Mouse (Mus musculus) 3134 (cell line): ENCODE data around the gene Defb36.

Source experiments
- DNase-seq: peaks from one replicate; pipeline ENCODE4 v3.0.0-alpha.2; 2011; ENCODE audit warnings: low spot score; ENCODE audit not compliant: insufficient read length; ENCODE audit errors: extremely low read depth

Defb36 gene

GRCm38 (mm10) chr2:152620367-152621134 is 16.4 kb downstream of the Defb36 start:
- no peak for DNase-seq

- DNase-seq = no peak
Measured at GRCm38 (mm10) chr2:152622151-152622550, 18.0 kb downstream of the Defb36 start.

DNA sequence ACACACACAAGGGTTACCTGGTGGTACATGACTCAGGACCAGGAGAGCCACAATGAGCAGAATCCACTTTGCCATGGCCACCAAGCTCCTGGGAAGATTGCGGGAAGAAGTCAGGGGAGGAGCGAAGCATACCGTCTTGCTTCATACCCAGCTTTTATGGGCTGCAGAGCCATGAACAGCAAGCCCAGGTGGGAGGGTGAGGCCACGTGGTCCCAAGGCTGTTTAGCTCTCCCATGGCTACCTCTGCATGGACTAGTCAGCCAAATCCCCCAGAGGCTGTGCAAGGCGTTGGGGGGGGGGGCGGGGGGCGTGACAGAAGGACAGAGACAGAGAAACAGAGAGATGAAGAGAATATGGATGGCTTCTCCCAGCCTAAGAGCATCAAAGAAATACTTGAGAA is 18.8 kb downstream of the Defb36 start, which contains the start of gene Defb25:
Defb25 (minus strand) TSS at position 101 of the 400 bp plus-strand sequence.
- DNase-seq = no peak

- no peak for DNase-seq
Measured at GRCm38 (mm10) chr2:152624566-152624965, 20.4 kb downstream of the Defb36 start.

DNA sequence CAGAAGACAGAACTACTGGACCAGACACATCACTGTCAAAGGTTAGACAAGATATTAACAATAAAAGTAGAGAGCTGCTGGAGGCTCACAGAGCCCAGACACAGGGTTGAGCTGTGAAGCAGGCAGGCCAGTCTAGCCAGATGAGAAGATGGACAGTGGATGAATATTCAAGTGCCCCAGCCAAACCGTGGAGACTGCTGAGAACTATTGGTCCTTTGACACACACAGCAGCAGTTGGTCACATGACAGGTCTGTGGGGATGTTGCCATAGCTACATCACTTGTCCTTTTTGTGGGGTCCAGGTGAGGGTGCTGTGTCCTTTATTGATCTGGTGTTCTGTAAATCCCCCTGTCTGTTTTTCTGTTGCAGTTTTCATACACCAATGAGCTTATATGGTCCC is 21.1 kb downstream of the Defb36 start:
- DNase-seq = no peak

DNA sequence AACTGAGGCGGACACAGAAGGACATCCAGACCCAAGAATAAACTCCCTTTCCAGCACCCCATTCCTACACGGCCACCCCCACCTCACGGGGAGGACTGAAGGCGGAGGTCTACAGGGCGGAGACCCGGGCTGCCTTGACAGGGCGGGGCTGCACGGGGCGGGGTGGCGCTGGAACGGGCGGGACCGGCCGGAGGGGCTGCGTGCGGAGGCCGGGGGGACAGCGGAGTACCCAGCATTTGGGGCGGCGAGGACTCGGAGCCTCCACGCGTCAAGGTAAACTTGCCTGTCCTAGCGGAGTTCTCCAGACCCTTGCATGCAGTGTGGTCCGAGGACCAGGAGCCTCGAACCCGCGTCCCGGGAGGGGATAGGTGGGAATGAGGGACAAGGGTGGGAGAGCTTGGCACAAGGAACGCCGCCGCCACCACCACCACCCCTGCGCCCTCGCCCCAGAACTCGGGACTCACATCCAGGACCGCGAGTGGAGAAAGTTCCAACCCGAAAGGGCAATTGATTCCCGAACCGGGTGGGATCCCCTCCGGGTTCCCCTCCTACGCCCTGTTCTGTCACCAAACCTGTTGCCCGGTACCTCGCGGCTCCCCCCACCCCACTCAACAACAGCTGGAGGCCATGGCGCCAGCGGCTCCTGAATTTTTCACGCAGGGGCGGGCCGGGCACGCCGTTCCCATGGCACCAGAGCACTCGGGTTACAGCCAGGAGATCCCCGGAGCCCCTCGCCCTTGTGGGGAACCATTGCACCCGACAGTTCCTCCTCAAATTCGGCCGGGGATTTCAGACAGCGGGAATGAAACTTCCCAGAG is 22.9 kb downstream of the Defb36 start, which contains the start of gene Rem1:
Rem1 (plus strand) TSS at position 178 of the 818 bp plus-strand sequence.
- no peak for DNase-seq

- DNase-seq = no peak
Measured at GRCm38 (mm10) chr2:152628066-152628465, 23.9 kb downstream of the Defb36 start.

DNA sequence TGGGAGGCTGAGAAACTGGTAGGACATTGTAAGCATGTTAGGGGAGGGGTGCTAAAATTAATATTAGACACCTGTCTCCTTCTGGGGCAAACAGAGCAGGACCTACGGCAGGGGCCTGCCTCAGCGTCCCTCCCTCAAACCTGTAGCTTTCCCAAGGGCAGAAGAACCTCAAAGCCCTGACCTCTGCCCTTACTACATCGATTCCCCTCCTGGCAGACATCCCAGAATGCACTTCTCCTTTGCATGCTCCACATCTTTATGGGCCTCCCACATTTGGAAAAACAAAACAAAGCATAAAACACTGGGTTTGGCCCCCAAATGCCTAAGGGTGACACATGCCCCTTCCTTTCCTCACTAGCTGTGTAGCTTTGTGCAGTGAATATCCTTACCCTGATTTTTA is 25.1 kb downstream of the Defb36 start:
- DNase-seq = no peak

DNA sequence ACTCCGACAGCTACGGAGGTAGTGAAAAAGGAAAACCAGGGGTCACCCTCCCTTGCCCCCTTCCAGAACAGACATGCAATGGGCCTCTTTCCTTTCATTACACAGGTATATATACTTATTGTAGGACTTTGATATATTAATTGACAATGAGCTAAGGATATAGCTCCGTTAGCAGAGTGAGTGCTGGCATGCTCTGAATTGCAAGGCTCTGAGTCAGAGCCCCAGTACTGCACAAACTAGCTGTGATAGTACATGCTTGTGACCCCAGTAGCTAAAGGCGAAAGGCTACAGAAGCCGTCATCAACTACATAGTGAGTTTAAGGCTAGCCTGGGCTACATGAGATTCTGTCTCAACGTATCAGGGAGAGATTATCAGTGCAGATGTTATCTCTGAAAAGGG is 25.8 kb downstream of the Defb36 start:
- no peak for DNase-seq

DNA sequence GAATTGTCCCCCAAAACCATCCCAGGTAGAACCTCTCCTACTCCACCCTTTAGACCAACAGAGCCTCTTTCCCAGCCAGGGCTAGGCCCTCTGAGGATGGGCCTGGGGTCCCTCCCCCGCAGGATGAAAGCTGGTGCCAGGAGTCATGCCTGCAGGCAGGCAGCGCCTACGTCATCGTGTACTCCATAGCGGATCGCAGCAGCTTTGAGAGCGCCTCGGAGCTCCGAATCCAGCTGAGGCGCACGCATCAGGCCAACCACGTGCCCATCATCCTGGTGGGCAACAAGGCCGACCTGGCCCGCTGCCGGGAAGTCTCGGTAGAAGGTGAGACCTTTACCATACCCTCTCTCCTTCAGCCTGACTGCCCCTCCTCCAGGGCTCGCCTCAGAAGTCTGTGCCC is 29.2 kb downstream of the Defb36 start:
- no peak for DNase-seq

DNA sequence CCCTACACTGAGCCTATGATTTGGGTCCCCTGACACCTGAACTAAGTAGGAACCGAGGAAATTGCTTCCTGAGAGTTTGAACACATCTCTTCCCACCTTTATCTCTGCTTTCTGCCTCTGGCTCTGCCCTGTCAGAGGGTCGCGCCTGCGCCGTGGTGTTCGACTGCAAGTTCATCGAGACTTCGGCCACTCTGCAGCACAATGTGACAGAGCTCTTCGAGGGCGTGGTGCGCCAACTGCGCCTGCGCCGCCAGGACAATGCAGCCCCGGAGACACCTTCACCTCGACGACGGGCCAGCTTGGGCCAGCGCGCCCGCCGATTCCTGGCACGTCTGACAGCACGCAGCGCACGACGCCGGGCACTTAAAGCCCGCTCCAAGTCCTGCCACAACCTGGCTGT is 30.2 kb downstream of the Defb36 start:
- no peak for DNase-seq

DNA sequence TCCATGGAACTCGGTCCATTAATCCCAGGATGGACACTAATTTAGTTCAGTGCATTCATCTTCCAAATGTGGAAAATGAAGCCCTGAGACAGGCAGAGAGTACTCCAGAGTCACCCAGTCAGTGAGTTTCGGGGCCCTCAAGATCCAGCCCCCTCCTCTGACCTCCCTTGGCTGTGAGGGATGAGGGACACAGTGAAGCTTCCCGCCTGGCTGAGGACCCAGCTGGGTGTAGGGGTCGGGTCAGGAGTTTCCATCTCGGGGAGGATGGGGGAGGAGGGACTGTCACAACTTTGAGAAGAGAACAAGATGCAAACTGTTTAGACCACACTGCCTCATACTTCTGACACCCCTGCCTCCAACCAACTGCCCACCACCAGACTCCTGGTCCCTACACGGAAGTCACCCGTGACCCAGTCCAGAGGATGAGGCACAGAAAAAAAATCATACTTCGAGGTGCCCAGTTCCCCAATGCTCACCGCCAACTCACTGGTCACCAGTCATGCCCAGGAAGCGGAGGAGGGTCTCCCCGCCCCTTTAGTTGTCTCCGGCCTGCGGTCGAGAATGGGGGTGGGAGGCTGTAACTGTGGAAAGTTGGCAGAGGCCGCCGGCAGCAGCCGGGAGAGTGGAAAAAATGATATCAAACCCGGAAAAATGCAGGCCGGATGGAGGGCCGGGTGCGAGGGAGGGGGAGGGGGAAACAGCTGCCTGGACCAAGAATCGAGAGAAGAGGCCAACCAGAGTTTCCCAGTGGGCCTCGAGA is 32.3 kb downstream of the Defb36 start:
- no peak for DNase-seq

- no peak for DNase-seq
Measured at GRCm38 (mm10) chr2:152637006-152637322, 32.8 kb downstream of the Defb36 start.

DNA sequence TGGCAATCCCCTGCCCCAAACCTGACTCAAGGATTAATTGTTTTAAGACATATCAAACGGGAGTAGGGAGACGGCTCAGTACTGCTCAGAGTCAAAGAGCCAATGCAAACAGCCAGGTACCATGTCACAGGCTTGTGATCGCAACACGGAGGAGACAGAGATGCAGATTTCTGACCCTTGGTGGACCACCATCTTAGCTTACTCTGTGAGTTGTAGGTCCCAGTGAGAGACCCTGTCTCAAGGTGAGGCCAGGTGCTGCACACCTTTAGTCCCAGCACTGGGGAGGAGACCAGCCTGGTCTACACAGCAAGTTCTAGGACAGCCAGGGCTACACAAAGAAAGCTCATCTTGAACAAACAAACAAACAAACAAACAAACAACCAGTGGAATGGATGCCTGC is 33.3 kb downstream of the Defb36 start:
- no peak for DNase-seq

DNA sequence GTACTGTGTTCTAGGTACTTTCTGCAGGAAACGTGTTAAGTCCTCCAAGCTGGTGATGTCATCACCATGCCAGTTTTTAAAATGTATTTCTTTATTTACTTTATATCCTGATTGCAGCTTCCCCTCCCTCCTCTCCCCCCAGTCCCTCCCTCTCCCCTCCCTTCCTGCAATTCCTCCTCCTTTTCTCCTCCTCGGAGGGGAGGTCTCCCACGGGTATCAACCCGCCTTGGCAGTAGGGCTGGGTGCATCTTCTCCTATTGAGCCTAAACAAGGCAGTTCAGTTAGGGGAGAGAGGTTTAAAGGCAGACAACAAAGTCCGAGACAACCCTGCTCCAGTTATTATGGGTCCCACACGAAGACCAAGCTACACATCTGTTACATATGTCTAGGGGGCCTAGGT is 34.7 kb downstream of the Defb36 start:
- DNase-seq = no peak

GRCm38 (mm10) chr2:152639406-152640113 is 35.4 kb downstream of the Defb36 start:
- no peak for DNase-seq

GRCm38 (mm10) chr2:152652901-152653620 is 48.9 kb downstream of the Defb36 start:
- peak; percentile 70 for DNase-seq

- DNase-seq = peak; percentile 70
Measured at GRCm38 (mm10) chr2:152653874-152654715, 50.0 kb downstream of the Defb36 start.

DNA sequence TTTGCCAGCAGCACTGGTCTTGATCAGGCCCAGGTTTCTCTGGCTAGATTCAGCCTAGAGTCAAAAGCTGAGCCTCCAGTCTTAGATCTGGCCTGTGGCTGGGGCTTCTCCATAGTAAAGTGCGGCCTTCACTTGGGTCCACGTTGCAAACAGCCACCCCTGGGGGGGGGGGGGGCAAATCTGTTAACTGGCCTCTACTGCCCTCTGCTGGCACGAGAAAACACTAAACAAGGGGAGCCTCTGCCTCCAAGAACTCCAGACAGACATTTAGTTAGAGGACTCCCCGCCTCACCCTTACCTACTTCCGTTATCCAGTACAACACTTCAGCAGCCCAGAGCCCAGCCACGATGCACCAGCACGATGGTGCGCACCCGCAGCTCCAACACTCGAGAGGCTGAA is 53.3 kb downstream of the Defb36 start:
- peak; percentile 44 for DNase-seq
